Mouse (Mus musculus) limb, embryonic 10.5 days (tissue): Measurements from ENCODE around the gene Hist2h2ac. TPM values are rescaled to one million over a fixed set of nuclear protein-coding genes. Genes with fewer than 3 reads are reported as not detected.
"Not testable (repeated sequence)": the region's sequence is repeated elsewhere in the genome, so short reads cannot be mapped to it uniquely, and the experiment has no call there.

Source experiments
- DNase-seq: peaks from one replicate; pipeline ENCODE4 v3.0.0-alpha.2; 2017; ENCODE audit warnings: low spot score
- H3K27ac ChIP-seq: fragments of 300-500 bp; sonication (generic); 2 replicates; pipeline ENCODE4 v1.5.1; 2016; ENCODE audit warnings: mild to moderate bottlenecking
- H3K27me3 ChIP-seq: fragments of 300-500 bp; sonication (generic); 2 replicates; pipeline ENCODE4 v1.6.1; 2016; ENCODE audit warnings: low read depth, mild to moderate bottlenecking; ENCODE audit not compliant: poor library complexity, severe bottlenecking
- H3K36me3 ChIP-seq: fragments of 300-500 bp; sonication (generic); 2 replicates; pipeline ENCODE4 v1.6.1; 2016; ENCODE audit warnings: mild to moderate bottlenecking, moderate library complexity
- H3K4me1 ChIP-seq: fragments of 300-500 bp; sonication (generic); 2 replicates; pipeline ENCODE4 v1.6.1; 2016
- H3K4me3 ChIP-seq: fragments of 300-500 bp; sonication (generic); 2 replicates; pipeline ENCODE4 v1.5.1; 2016; ENCODE audit warnings: mild to moderate bottlenecking, moderate library complexity
- H3K9me3 ChIP-seq: fragments of 300-500 bp; sonication (generic); replicated peaks from 2 replicates; pipeline ENCODE4 v1.6.1; 2016; ENCODE audit warnings: mild to moderate bottlenecking
- WGBS: fragments of 180-500 bp; shearing (Covaris S2); methylation state at CpG from one replicate; pipeline ENCODE4 v1.1.7; 2016; 5-methylcytosine and 5-hydroxymethylcytosine counted together
- polyA plus RNA-seq: library from polyadenylated mRNA; unstranded; fragments of >200 nt; fragmentation: Nextera tagmentation; extraction: Ambion mirVana; gene quantifications from 2 replicates; pipeline ENCODE4 v1.2.1, GENCODE M21; 2016

Hist2h2ac gene
- polyA plus RNA-seq, 1 experiment from 2014 or later: 11.7 TPM

DNA sequence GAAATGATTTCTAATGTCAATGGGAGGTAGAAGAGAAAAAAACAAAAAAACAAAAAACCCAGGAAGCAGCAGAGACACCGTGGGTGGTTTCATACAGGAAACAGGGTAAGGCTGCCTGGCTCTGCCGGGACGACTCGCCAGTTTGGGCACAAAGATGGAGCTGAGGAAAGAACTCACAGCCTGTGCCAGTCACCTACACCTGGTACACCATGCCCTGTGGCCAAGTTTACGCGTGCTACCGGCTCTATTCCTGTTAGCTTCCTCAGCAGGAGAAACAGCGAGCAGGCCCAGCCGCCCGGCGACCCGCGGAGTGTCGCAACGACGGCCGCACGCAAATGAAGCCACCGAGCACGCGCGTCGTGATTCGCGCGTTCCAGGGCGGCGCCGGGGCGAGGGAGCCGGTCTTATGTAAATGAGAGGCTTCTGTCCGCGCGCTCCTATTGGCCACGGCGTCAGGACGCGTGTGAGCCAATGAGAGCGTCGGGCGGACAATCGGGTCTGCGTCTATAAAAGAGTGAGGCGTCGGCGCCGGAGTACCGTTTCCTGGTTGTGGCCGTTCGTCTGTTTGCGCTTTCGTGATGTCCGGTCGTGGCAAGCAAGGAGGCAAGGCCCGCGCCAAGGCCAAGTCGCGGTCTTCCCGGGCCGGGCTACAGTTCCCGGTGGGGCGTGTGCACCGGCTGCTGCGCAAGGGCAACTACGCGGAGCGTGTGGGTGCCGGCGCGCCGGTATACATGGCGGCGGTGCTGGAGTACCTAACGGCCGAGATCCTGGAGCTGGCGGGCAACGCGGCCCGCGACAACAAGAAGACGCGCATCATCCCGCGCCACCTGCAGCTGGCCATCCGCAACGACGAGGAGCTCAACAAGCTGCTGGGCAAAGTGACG, 24.6 kb upstream of the Hist2h2ac start, which contains the start of gene Hist2h2aa1:
Gene Hist2h2aa1 (plus strand): TSS at position 495 of the 884 bp plus-strand sequence.
- peak; percentile 83 for DNase-seq
- peaks cover 68% of the 10 kb centered on the region for H3K4me1 ChIP-seq
- not testable (repeated sequence) for H3K36me3 ChIP-seq, H3K27me3 ChIP-seq, H3K9me3 ChIP-seq
- H3K27ac ChIP-seq: peak within 1 kb of the TSS; percentile 95
- WGBS: under 1% methylated on average over 47 of the region's 88 CpGs
- H3K4me3 ChIP-seq: peak within 1 kb of the TSS; percentile 55

GRCm38 (mm10) chr3:96243921-96244572, 23.4 kb upstream of the Hist2h2ac start:
- 89% methylated on average over 7 of the region's 7 CpGs for whole genome bisulfite sequencing
- Histone ChIP-seq H3K27ac (peak overlapping the region; percentile 95), H3K36me3 (no peaks in the 10 kb centered on the region), H3K9me3 (no peaks in the 10 kb centered on the region), H3K27me3 (peaks cover 2% of the 10 kb centered on the region; the same call in 1 of the 2 replicates), H3K4me1 (peaks cover 56% of the 10 kb centered on the region), H3K4me3 (peak overlapping the region; percentile 55)
- no peak for DNase-seq

DNA sequence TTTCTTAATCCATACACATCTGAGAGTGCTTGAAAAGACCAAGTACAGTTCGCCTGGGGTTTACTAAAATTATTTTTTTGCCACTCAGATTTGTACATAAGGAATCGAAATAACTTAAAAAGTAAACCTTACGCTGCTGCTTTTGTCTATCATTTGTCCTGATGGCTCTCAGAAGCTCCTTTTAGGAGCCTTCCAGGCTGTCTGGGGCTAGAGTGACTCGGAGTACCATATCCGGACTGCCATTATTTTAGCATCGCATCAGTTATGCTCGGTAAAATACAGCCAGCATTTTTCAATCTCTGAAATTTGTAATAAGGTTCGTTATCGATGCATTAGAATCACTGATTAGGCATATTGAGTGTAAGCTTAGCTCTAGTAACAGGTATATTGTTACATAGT, 20.1 kb upstream of the Hist2h2ac start:
- Histone ChIP-seq H3K4me3 (peak overlapping the region; percentile 40), H3K4me1 (peaks cover 49% of the 10 kb centered on the region), H3K27me3 (no peaks in the 10 kb centered on the region), H3K9me3 (no peaks in the 10 kb centered on the region), H3K27ac (peak overlapping the region; percentile 95), H3K36me3 (no peaks in the 10 kb centered on the region)
- no peak for DNase-seq
- 87% methylated on average over 9 of the region's 9 CpGs for WGBS

DNA sequence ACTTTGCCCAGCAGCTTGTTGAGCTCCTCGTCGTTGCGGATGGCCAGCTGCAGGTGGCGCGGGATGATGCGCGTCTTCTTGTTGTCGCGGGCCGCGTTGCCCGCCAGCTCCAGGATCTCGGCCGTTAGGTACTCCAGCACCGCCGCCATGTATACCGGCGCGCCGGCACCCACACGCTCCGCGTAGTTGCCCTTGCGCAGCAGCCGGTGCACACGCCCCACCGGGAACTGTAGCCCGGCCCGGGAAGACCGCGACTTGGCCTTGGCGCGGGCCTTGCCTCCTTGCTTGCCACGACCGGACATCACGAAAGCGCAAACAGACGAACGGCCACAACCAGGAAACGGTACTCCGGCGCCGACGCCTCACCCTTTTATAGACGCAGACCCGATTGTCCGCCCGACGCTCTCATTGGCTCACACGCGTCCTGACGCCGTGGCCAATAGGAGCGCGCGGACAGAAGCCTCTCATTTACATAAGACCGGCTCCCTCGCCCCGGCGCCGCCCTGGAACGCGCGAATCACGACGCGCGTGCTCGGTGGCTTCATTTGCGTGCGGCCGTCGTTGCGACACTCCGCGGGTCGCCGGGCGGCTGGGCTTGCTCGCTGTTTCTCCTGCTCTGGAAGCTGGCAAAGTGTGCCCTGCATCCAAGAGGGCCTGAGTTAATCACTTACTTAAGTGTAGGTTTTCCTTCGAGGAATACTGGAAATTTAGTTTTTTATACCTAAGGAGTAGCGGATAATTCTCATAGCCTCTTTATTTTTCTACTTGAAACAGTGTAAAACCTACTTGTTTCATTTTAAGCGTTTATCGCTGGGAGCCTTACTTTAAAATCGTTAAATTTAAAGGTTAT, 19.5 kb upstream of the Hist2h2ac start, which contains the start of gene Hist2h2aa2:
Gene Hist2h2aa2 (minus strand): TSS at position 328 of the 850 bp plus-strand sequence.
- peak within 1 kb of the TSS; percentile 40 for H3K4me3 ChIP-seq
- 5% methylated on average over 29 of the region's 85 CpGs for WGBS
- DNase-seq: peak; percentile 75
- peak within 1 kb of the TSS; percentile 95 for H3K27ac ChIP-seq
- H3K4me1 ChIP-seq: peaks cover 49% of the 10 kb centered on the region
- not testable (repeated sequence) for H3K9me3 ChIP-seq, H3K27me3 ChIP-seq, H3K36me3 ChIP-seq

GRCm38 (mm10) chr3:96238954-96239793, 18.5 kb upstream of the Hist2h2ac start, which contains the start of gene Hist2h3c2:
Hist2h3c2 (minus strand) TSS chr3:96239127.
- Histone ChIP-seq H3K27ac (peak within 1 kb of the TSS; percentile 90), H3K4me3 (peak within 1 kb of the TSS; percentile 57), H3K4me1 (peaks cover 39% of the 10 kb centered on the region)
- not testable (repeated sequence) for H3K9me3 ChIP-seq, DNase-seq, H3K27me3 ChIP-seq, H3K36me3 ChIP-seq
- under 1% methylated on average over 12 of the region's 68 CpGs for WGBS

DNA sequence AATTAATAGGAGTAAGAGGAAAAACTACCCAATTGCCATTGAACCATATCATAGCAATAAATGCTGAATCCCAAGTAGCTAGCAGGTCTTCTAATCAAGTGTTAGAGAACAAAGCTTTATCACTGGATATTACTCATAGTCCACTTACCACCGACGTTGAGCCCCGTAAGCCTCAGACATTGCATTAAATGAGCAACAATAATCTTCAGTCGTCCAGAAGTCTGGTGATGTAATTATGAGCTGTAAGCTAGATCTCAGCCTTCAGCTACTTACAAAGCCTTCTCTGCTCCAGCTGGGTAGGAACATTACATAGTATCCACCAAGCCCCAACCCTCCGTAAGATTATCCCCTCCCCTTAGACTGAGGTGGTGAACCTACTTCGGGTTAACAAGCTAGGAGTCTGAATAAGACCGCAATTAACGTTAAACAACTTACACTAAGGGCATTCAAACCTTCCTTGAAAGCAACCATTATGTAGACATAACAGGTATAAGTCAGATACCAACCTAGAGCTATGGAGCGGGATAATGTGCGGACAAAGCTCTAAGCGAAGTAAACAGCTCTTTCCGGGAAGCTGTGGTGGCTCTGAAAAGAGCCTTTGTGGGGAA, 17.3 kb upstream of the Hist2h2ac start:
- Histone ChIP-seq H3K36me3 (no peaks in the 10 kb centered on the region), H3K4me1 (peaks cover 28% of the 10 kb centered on the region), H3K27ac (peak overlapping the region; percentile 90), H3K27me3 (no peaks in the 10 kb centered on the region), H3K4me3 (peak overlapping the region; percentile 57), H3K9me3 (no peaks in the 10 kb centered on the region)
- DNase-seq: peak; percentile 43
- under 1% methylated on average over 12 of the region's 12 CpGs for WGBS

DNA sequence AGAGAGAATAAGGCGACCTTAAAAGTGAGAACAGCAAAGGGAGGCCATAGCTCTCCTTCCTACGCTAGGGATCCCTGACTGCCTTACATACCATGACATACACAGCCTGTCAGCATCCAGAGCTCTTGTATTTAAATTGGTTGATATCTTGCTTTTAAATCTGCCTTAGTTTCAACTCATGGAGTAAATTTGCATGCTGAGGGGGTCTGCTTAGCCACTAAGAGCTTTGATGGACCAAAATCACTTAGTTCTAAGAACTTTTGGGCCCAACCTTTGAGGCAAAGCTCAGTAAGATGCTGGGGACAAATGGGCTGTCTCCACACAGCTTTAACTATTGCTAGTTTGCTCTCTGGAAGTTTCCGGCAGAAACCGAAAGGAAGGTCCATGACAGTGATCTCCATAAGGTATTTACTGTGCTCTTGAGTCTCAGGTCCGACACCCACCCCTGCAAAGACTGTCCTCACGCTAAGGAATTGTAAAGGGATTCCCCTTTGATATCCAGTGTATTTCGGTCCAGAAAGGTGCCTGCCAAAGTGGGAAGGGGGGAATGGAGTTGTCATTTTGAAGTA, 16.7 kb upstream of the Hist2h2ac start:
- peak; percentile 49 for DNase-seq
- WGBS: 31% methylated on average over 7 of the region's 7 CpGs
- no peaks in the 10 kb centered on the region for H3K9me3 ChIP-seq

DNA sequence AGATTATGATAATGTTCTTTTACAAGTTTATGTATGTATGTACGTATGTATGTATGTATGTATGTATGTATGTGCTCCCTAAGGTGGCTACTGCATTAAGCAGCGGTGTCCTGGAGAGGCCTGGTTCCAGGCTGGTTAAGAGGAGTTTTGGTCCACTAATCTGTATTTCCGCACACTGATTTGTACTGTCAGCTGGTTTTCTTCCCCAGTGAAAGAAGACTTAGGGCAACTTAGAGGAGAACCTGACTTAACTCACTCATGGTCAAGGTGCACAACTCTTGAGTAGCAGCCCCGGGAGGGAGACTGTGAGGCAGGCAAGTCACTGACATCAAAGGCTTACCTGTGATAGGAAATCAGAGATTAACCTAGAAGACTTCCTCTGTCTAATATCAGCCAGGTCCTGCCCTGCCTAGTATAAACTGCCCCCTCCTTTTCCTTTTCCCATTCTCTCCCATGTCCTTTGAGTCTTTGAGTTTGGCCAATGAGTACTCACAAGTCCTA, 16.2 kb upstream of the Hist2h2ac start:
- Histone ChIP-seq H3K4me1 (peaks cover 19% of the 10 kb centered on the region), H3K4me3 (peak overlapping the region; percentile 57), H3K27me3 (no peaks in the 10 kb centered on the region), H3K9me3 (no peaks in the 10 kb centered on the region), H3K36me3 (no peaks in the 10 kb centered on the region), H3K27ac (peak overlapping the region; percentile 90)
- WGBS: 87% methylated on average over 4 of the region's 4 CpGs
- peak; percentile 40 for DNase-seq

More for the DNA sequence above, 16.7 kb upstream of the Hist2h2ac start:
- H3K4me1 ChIP-seq: peaks cover 22% of the 10 kb centered on the region
- no peaks in the 10 kb centered on the region for H3K36me3 ChIP-seq
- peak overlapping the region; percentile 90 for H3K27ac ChIP-seq
- peak overlapping the region; percentile 57 for H3K4me3 ChIP-seq
- no peaks in the 10 kb centered on the region for H3K27me3 ChIP-seq

- Histone ChIP-seq H3K4me3 (no peak overlapping the region; the same call in 1 of the 2 replicates), H3K36me3 (no peaks in the 10 kb centered on the region), H3K9me3 (no peaks in the 10 kb centered on the region), H3K27me3 (no peaks in the 10 kb centered on the region), H3K4me1 (peaks cover 15% of the 10 kb centered on the region), H3K27ac (no peak overlapping the region)
- DNase-seq: no peak
- WGBS: 67% methylated on average over 3 of the region's 3 CpGs
Observed at GRCm38 (mm10) chr3:96235836-96236235, 15.2 kb upstream of the Hist2h2ac start.

DNA sequence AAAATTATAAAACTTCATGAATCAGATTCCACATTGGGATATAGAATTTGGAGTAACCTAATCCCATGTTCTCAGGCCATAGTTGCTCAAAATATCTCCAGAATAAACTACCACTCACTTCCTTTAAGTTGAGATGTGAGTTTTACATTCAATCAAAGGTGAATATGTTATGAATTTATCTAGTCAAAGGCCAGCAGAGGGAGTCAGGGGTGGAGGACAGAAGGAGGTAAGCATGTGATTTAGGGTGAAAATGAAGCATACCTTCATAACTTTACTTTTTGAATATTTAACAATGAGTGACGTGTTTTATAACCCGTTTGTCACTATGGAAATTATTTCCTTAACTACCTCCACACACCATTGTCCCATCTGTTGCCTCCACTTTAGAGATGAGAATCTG, 14.2 kb upstream of the Hist2h2ac start:
- 87% methylated on average over 2 of the region's 2 CpGs for WGBS
- Histone ChIP-seq H3K4me1 (peaks cover 12% of the 10 kb centered on the region), H3K4me3 (no peak overlapping the region), H3K27me3 (no peaks in the 10 kb centered on the region), H3K9me3 (no peaks in the 10 kb centered on the region), H3K27ac (no peak overlapping the region), H3K36me3 (no peaks in the 10 kb centered on the region)
- DNase-seq: no peak

DNA sequence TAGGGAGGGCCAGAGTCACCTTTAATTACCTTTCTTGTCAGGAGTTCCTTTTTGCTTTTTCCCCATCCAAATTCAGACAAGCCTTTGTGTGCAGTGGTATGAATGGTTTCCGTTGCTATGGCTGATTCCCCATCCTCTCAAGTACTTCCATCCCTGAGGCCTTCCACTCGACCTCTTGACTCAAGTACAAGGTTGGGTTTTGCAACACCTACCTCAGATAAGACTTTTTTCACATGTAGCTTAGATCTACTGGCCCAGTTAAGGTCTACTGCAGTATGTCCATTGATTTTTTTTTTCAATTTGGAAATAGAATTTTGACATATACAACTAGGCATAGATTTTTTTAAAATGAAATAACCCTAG, 11.1 kb upstream of the Hist2h2ac start:
- Histone ChIP-seq H3K27me3 (no peaks in the 10 kb centered on the region), H3K4me3 (no peak overlapping the region), H3K4me1 (peaks cover under 1% of the 10 kb centered on the region; the same call in 1 of the 2 replicates), H3K36me3 (no peaks in the 10 kb centered on the region), H3K9me3 (no peaks in the 10 kb centered on the region), H3K27ac (no peak overlapping the region)
- 68% methylated on average over 2 of the region's 2 CpGs for WGBS
- no peak for DNase-seq
